Mouse (Mus musculus) kidney, adult 2 months (tissue): ENCODE results near the gene Arhgap6.

Source experiments
- CTCF ChIP-seq: fragments of 200-500 bp; conservative IDR thresholded peaks from 2 replicates; pipeline ENCODE4 v1.5.1; 2011; ENCODE audit warnings: low read depth, mild to moderate bottlenecking, control low read depth, low read length, moderate library complexity, mixed read lengths; ENCODE audit not compliant: insufficient read depth, insufficient read length
- POLR2A ChIP-seq: fragments of 200-500 bp; IDR thresholded peaks from one replicate; pipeline ENCODE4 v1.6.1; 2011; ENCODE audit warnings: low read depth, low read length, control low read depth

DNA sequence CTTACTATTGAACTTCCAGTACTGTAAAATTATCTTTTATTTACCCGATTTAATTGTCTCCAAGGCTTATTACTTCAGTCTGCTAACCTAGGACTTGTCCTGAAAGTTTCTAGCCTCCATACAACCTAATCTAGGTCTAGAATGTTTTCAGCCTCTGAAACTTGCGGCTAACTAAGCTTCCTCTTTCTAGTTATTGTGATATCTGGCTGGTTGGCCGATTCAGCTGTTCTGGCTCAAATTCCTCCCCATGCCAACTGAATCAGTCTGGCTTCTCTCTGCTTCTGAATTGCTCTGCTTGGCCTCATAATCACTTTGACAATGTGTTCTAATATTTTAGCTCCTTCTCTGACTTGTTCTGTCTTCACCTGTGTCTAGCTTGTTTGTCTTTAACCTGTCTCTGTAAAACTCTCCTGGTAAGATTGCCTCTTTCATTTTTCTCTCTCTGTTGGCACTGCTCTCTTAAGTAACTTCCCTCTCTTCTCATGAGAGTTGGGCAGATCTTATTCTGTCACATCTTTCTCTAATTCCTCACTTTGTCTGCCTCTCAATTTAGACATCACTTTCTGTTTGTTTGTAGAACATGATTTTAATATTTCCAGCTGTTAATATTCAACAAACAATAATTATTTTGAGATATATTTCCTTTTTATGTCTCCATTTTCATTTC, 531.2 kb downstream of the Arhgap6 start:
- TF ChIP-seq CTCF: no peak
- TF ChIP-seq POLR2A: no peak
